Mouse (Mus musculus) ES-Bruce4 (cell line): ENCODE data around the gene Gm43518.

ENCODE experiments used
- CTCF ChIP-seq: IDR thresholded peaks from one replicate; pipeline ENCODE4 v1.8.1; 2011; ENCODE audit warnings: low read depth, low read length
- EP300 ChIP-seq: IDR thresholded peaks from 2 replicates; pipeline ENCODE4 v1.6.1; 2011; ENCODE audit warnings: low read depth, low read length; ENCODE audit not compliant: insufficient read depth
- POLR2A ChIP-seq: IDR thresholded peaks from one replicate; pipeline ENCODE4 v1.8.1; 2011; ENCODE audit warnings: low read length; ENCODE audit not compliant: insufficient read depth

DNA sequence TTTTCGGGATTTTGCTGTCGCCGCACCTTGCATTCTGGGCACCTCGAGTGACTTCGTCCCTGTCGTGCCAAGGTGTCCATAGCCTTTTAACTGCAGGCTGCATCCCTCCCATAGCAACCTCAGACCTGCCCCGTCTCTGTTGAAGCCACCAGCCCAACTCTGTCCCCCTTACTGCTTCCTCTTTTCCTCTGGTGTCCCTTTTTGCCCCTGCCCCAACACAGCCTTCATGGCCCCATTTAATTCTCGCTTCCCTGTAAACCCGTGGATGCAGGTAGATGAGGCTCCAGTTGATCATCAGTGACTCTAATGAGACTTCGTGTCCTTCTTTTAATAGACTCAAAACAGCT lies 19.6 kb upstream of the Gm43518 start:
- TF ChIP-seq EP300 (no peak), CTCF (no peak), POLR2A (no peak)
